Mouse (Mus musculus) adrenal gland (tissue): ENCODE results near the gene Ldlrad3.

Source experiments
- intact Hi-C: fragments of 180-260 bp; cut with DNase I; formaldehyde crosslinking; loops from one replicate; pipeline ENCODE4 v1.15.1; 2025

Ldlrad3 gene

GRCm38 (mm10) chr2:102190956-102191355 is 4.8 kb upstream of the Ldlrad3 start:
- intact Hi-C loops, result no loop called here

GRCm38 (mm10) chr2:102185069-102185950 is 875 bp downstream of the Ldlrad3 start:
- intact Hi-C loops, result loop anchor here (5.0 kb wide), 2 partner anchors 78 to 93 kb away; no protein-coding TSS in a partner anchor

DNA sequence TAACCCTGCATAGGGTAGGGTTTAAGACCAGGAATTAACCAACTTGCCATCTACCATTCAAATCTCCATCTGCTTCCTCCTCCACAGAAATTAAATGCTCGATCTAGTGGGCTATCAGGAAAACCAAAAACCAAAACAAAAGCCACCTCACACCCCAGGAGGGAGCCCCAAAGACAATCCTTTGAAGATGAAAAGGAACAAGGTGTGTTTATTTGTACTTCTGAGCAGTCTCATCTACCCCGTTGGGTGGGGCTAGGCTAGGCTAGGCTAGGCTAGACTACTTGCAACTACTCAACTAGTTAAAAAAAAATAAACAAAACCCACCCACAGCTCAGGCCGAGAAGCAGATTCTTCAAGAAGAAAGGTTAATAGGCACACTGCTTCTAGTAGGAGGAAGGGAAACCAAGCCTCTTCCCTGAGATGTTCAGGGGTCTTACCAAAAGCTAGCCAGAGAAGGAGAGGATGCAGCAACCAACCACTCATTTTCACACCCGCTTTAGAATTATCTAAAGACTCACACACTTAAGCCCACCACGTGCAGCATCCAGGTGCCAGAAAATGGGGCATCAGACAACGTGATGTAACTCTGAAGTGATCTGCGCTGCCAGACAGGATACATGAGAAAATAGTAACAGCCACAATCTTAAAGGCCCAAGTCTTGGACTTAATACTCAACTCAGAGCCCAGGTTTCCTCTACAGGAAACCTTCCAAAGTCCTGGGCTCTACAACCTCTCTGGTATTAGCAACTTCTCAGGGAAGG is 2.3 kb downstream of the Ldlrad3 start:
- intact Hi-C loops, result no loop called here

GRCm38 (mm10) chr2:102181459-102181858 is 4.7 kb downstream of the Ldlrad3 start:
- intact Hi-C loops, result no loop called here

DNA sequence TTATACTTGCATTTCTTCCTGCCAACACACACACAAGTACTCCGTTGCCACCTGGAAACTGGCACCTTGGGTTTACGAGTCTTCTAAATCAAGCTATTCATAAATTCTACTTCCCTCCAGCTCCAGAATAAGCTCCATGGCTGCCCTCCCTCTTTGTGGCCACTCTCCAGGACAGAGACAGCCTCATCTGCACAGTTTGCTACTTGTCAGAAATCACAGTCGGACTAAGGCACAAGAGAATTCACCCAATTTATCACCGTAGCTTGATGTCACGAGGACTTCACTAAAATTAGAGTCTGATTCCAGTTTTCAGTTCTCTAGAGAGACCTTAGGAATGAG is 9.8 kb downstream of the Ldlrad3 start:
- intact Hi-C loops, result no loop called here

DNA sequence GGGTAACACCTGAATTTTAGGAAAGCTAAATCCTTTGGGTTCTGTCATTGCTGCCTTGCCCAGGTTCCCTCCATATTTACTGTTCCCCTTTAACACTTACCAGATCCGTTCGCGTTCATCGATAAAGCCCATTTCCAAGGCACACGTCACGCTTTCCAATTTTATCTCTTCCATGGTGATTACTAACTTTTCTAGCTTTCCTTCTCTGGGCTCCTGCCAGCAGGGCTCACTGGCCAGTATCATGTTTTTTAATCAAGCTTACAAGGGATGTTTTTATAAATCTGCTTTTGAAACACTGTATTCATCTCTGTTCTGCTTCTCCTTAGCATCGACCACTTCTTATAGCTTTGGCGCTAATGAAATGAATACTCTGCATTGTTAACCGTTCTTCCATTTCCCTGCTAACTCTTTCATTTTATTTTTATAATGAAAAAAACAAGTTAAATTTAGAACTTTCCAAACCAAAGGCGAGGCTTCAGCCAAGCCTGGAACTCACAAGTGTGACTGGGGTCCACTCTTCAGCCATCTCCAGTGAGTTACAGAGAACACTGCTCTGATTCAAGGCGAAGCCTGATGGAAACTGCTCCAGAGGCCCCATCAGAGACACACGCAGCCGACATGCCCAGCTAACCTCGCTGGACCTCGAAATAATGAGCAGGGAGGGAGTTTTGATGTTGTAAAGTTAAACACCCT is 10.3 kb downstream of the Ldlrad3 start:
- intact Hi-C loops, result no loop called here

GRCm38 (mm10) chr2:102172458-102172857 is 13.7 kb downstream of the Ldlrad3 start:
- intact Hi-C loops, result no loop called here

DNA sequence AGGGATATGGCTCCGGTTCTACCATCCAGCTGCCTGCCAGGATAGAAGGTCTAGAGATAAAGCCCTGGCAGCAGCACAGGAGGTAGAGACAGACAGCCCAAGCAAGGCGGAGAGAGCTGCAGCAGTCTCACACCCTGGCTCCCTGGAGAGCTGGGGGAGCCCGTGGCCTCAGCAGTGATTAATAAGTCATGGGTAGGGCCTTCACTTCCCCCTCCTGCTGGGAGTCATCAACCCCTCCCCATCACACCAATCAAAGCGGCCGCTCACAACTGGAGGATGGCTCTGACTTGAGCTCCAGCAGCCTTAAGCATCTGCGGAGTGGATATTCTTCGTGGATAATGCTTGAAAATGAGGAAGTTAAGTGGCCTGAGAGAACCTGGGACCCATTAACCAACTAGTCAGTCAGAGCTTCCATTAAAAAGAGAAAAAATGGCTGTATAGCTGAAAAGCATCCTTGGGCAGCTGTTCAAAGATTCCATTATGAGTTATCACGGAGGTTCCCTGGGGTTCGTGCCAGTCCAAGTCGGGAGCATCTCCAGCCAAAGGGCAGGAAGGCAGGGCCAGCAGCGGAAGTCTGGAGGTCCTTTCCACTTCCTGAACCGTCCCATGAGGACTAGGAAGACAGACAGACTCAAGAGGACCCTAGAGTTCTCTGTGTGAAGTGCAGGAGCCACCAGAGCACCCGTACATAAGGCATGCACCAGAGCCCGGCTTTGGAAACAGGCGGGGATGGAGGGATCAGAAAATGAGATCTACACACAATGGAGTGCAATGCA is 19.4 kb downstream of the Ldlrad3 start:
- intact Hi-C loops, result no loop called here

DNA sequence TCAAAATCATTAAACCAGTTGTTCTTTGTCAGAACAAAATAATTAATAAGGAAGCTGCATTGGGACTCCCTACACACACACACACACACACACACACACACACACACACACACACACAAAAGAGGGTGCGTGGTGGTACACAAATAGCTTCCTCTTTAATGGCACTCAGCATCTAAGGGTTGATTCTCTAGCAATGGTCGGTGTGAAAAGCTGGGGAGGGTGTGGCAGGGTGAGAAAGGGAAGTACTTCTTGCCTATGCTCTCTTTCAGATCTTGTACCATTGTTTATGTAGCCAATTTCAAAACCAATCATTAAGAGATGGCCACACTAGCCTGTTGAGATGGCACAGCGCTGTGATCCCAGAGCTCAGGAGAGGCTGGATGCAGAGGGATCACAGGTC is 23.1 kb downstream of the Ldlrad3 start:
- intact Hi-C loops, result no loop called here

- intact Hi-C loops, result no loop called here
Observed at GRCm38 (mm10) chr2:102157555-102157954, 28.6 kb downstream of the Ldlrad3 start.

DNA sequence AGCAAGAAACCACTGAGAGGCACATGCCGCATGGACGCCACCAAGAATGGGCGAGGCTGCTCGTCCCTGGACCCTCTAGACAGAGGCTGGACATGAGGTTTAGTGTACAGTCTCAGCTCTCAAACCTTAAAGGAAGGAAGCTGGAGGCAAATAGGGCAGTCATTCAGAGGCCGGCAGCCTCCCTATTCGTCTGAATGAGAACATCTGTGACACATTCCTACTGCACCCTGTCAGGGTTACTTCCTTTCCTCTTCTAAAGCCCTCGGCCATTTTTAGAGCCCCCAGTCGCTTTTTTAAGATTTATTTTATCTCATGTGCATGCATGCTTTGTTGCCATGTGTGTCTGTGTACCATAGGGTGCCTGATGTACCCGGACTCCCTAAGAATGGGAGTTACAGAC is 29.2 kb downstream of the Ldlrad3 start:
- intact Hi-C loops, result no loop called here

GRCm38 (mm10) chr2:102156460-102156859 is 29.7 kb downstream of the Ldlrad3 start:
- intact Hi-C loops, result no loop called here

DNA sequence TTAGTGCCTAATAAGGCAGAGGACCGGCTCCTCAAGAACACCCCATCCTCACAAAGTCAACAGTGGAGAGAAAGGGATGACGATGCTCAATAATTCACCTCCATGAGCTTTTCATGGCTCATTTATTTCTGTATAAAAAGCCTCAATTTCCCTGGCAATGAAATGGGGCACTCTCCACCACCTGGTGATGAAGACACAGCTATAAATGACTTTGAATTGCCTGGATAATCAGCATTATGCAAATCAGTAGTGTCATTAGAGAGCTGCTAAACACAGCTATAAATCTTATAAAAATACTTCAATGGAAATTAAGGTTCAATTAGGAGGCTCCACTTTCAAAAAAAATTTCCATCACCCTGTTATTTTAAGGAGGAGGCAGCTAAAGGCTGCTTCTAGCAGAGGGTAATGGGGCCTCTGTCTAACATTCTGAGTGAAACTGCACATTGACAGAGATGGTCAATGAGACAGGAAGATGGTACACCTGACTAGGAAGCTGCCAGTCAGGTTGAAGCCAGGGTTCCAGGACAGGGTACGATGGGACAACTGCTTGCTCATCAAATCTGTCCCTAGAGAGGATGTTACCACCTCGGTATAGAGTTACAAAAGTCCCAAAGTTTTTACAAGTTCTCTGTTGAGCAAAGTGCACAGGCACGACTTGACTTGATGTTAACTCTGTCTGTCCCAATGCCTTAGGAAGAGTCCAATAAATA is 30.7 kb downstream of the Ldlrad3 start:
- intact Hi-C loops, result no loop called here

GRCm38 (mm10) chr2:102154771-102155211 is 31.4 kb downstream of the Ldlrad3 start:
- intact Hi-C loops, result no loop called here

DNA sequence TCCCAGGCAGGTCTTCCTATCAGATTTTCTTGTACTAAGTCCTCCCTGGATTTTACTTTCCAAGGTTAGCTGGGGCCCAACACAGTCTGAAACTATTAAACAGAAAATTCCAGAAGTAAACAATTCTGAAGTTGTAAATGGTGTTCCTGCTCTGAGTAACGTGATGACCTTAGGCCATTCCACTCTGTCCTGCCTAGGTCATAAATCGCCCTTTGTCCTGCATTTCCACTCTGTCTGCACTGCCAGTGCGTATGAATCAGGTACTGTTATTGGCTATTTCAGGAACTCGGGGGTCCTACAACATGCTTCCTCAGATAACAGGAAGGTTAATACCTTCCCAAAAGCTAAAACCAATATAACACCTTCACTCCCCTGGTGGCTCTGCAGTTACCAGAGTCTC is 31.9 kb downstream of the Ldlrad3 start:
- intact Hi-C loops, result no loop called here

DNA sequence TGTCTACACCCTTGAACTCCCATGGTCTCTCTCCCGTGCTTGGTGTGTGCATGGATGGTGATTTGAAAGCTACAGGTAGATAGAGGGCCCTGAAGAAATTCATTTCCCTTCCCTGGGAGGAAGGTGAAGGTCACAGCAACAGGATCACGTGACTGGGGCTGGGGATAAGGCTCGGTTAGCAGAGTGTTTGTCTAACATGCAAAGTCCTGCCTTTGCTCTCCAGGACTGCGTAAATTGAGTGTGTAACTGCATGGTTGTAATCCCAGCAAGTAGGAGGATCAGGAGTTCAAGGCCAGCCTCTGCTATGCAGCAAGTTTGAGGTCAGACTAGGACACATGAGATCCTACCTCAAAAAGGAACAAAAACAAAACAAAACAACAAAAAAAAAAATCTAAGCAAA is 32.7 kb downstream of the Ldlrad3 start:
- intact Hi-C loops, result no loop called here

- intact Hi-C loops, result no loop called here
Observed at GRCm38 (mm10) chr2:102152851-102153250, 33.3 kb downstream of the Ldlrad3 start.

DNA sequence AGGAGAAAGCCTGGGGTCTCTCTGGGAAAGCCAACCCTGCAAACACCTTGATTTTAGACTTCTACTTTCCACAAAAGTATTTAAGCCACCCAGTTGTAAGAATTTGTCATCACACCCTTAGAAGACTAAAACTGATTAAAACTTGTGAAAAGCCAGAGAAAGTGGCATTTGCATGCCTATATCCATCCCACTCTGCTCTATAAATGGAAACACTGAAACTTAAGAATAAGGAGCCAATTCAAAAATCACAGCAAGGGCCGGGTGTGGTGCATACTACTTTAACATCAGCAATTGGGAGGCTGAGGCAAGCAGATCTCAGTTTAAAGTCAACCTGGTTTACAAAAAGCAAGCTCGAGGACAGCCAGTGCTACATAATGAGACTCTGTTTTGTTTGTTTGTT is 37.1 kb downstream of the Ldlrad3 start:
- intact Hi-C loops, result no loop called here

- intact Hi-C loops, result no loop called here
Observed at GRCm38 (mm10) chr2:102148093-102148492, 38.1 kb downstream of the Ldlrad3 start.

- intact Hi-C loops, result no loop called here
Observed at GRCm38 (mm10) chr2:102147561-102147960, 38.6 kb downstream of the Ldlrad3 start.
